Mouse (Mus musculus) mesoderm, embryonic 11.5 days (tissue): ENCODE measurements around the gene Prkcd.

Experiments used
- DNase-seq: peaks from one replicate; pipeline ENCODE4 v3.0.0-alpha.2; 2012; ENCODE audit warnings: low read depth, low spot score

The Prkcd gene

DNA sequence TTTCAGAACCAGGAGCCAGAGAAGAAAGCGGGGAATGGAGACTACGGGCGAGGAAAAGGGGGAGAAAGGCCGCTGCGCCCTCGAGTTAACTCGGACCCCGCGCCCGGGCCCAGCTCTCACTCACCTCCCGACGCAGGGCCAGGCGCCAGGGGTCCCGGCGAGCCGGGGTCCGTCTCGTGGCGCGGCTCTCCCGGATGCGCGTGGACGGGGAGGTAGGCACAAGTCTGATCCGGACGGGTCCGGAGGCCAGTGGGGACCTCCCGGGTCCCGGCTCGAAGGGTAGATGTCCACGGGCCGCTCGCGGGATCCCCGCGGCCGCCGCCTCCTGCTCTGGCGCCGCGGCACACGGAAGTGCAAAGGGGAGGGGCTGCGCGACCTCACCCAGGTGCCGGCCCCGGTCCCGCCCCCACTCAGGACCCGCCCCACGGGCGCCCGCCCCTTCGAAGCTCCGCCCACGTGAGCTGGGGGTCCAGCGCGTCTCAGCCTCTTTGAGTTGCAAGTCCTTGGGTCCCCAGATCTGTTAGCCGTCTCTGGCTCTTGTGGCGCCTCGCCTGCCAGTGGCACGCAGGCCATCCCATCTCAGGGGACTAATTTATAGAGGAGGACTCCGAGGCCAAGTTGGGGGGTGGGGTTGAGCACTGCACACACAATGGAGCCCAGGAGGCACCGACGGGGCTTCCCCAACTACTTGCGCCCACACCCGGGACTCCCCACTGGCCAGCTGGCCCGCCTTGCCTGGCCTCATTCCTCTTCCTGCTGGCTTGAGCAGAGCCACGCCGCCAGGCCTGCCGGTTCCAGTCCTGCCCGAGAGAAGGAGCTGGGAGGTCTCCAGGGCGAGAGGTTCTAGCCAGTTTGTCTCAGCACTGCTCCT is at the start of gene Prkcd:
Gene Prkcd, minus strand, starts transcription at position 355 of the 871 bp plus-strand sequence.
- DNase-seq: peak; percentile 81

- DNase-seq: no peak
These were observed 48.9 kb upstream of the Prkcd start for GRCm38 (mm10) chr14:30674947-30675346.

GRCm38 (mm10) chr14:30671986-30672312 is 45.9 kb upstream of the Prkcd start:
- DNase-seq: peak; percentile 89

DNA sequence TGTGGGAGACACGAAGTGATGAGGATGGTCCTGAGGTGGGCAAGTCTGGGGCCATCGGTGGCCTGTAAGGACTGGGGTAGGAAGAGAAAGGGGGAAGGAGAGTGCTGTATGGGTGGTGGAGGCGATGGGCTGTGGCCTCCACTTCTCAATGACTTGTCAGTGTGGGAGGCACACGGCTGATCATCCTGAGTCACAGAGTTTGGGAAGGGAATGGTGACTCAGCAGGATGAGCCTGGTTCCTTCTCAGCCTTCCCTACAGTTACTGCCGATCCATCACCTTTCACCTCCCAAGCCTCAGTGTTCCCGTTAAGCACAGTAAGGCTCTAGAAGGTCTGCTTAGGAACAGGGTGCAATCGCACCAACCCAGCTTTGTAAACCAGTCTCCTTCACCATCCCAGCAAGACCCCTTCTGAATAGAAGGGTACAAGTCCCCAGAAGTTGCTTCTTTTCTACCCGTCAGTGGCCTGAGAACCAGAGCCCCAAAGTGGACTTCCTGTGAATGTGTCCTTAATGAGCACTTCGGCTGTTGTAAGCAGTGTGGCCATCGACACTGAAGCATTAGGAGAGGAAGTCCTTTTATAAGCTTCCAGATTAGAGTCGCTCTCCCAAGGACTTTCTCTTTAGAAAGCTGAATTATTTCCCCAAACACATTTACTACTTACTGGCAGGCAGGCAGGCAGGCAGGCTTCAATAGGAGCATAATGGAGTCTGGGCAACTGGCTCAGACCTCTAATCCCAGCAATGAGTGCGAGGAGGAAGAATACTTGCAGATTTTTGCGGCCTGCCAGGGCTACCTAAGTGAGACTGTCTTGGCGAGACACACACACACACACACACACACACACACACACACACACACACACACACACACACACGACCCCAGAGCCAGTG is 45.3 kb upstream of the Prkcd start:
- no peak for DNase-seq

GRCm38 (mm10) chr14:30670161-30670560 is 44.2 kb upstream of the Prkcd start:
- no peak for DNase-seq

DNA sequence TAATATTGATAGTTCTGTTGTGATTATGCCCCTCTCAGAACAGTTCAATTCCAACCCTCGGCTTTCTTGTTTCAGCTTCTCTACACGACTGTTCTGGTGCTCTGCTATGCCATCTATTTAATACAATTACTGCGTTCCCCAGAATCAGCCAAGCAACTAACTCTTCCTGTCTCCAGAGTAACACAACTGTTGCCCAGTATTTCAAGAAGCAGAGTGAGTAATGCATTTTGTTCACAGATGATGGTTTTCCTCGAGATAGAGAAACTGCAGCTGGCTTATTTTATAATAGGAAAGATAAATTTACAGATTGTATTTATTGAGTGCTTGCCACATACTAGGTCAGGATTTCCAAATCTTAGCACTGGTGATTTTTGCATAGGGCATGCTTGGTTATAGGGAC is 40.6 kb upstream of the Prkcd start:
- no peak for DNase-seq

GRCm38 (mm10) chr14:30666061-30666460 is 40.1 kb upstream of the Prkcd start:
- no peak for DNase-seq

GRCm38 (mm10) chr14:30655531-30655930 is 29.5 kb upstream of the Prkcd start:
- no peak for DNase-seq

- DNase-seq: peak; percentile 6
These were observed 28.8 kb upstream of the Prkcd start for GRCm38 (mm10) chr14:30654691-30655228.

DNA sequence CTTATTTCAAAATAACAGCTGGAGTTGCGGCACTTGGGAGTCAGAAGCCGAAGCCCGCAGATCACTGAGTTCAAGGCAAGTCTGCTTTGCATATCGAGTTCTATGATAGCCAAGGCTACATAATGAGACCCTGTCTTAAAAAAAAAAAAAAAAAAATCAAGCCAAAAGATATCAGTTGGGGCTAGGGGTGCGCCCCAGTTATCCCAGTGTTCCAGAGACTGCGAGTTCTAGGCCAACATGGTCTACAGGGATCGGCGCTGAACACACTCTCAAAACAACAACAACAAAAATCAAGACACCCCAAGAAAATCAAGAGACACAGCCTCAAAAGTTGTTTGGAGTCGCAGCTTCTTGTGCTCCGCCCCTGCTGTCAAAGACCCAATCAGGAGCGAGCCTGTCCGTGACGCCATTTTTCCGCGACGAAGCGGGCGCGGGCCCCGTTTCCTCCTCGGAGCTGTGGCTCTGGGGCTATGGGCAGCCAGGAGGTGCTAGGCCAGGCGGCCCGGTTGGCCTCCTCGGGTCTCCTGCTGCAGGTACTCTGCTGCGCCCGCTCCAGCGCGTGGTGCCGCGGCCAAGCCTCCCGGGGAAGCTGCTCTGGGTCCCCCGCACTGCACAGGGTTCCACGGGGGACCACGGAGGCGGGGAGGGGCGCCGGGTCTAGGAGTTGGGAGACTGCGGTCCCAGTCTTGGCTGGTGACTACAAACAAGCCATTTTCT is 28.1 kb upstream of the Prkcd start, which contains the start of gene Rft1:
Gene Rft1, plus strand, starts transcription at position 418 of the 717 bp plus-strand sequence.
- peak; percentile 97 for DNase-seq

DNA sequence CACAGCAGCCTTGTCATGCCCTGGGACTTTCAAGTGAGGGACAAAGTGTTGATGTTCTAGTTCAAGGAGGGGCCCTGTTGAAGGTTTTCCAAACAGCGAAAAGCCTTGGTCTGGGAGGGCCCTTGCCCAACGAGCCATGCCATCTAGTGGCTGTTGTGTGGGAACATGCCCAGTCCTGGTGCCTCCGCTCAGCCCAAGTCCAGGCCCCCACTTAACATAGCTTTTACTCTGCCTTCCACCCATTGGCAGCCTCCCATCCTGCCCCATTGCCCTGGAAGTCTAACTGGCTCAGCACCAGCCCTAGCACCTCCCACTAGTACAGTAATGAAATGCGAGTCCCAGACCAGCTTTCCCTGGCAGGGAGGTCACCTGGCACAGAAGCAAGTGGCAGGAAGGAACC is 25.0 kb upstream of the Prkcd start:
- no peak for DNase-seq

GRCm38 (mm10) chr14:30649745-30650144 is 23.7 kb upstream of the Prkcd start:
- no peak for DNase-seq

GRCm38 (mm10) chr14:30648478-30648877 is 22.5 kb upstream of the Prkcd start:
- no peak for DNase-seq

DNA sequence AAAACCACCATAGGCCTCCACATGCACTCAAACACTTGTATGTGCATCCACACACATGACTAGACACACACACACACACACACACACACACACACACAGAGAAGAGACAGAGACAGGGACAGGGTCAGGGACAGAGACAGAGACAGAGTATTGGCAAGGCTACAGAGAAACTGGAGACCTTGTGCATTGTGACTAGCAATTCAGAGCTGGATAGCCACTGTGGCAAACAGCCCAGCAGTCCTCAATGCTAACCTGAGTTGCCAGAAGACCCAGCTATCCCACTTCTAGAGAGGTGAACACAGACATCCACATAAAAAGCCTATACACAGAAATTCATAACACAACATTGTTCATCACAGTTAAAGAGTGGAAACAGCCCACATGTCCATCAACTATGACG is 20.5 kb upstream of the Prkcd start:
- no peak for DNase-seq

DNA sequence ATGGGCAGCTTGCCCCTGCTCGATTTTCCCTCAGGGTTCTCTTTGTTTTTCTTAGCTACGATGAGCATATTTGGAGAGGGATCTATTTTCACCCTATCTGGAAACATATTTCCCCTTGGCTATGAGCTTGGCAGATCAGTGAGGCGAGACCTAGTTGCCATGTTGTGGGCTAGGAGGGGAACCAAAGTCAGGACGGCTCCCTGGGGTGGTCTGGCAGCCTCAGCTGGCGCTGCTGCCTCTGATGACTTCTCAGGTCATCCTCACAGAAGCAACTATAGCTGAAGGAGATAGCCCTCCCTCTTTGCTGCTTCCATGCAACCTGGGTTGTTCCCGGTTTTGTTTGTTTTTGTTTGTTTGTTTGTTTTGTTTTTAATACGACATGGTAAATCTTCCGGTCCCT is 19.1 kb upstream of the Prkcd start:
- DNase-seq: no peak

DNA sequence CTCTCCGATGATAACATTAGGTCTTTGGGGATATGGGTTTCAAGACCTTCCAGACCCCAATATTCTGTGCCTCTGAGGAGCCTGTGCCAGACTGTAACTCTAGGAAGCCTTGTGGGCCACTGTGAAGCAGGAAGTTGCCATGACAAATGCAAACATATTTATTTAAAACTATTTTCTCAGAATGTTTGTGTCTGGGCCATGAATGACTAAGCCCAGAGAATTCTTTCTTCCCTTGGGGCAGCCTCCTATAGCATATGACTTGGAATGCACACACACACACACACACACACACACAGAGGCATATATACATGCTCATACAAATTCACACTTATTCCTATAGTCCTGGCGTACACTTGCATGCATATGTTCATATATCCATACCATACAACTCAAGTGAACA is 18.0 kb upstream of the Prkcd start:
- DNase-seq: no peak

- no peak for DNase-seq
These were observed 15.7 kb upstream of the Prkcd start for GRCm38 (mm10) chr14:30641748-30642147.

- no peak for DNase-seq
These were observed 12.7 kb upstream of the Prkcd start for GRCm38 (mm10) chr14:30638686-30639085.

DNA sequence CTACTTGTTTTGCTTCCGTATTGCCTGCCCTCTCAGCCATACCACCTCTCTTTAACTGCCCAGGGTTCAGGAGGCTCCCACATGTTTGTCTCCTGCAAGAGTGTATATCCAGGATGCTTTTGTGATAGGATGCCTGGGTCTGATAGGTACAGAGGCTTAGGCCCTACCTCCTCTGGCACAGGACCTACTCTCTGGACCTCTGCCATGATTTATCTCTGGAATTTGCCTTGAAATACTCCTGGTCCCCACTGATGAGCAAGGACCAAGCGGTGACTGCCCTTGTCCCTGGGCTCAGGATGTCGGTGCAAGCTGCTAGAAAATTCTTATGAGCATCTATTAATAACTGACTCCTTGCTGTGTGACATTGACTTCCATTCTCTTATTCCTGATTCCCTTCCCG is 12.0 kb upstream of the Prkcd start:
- DNase-seq: no peak

DNA sequence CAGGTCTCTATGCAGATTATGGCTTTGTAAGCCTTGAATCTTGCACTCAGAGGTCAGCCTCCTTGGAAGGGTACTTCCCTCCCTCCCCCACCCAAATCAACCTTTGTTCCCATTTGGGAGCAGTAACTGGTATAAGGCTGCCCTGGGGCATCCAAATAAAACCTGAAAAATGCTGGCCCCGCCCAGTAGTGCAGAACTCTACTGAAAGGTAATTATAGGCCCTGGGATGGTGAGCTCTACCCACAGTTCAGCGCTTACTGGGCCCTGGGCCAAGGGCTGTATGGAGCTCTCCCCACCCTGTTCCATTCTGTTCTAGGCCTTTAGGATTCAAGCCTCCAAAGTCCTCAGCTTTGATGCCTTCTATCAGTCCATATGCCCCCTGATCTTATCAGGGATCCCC is 11.1 kb upstream of the Prkcd start:
- no peak for DNase-seq

GRCm38 (mm10) chr14:30636499-30636898 is 10.5 kb upstream of the Prkcd start:
- DNase-seq: no peak
